Mouse (Mus musculus) heart, embryonic 14.5 days (tissue): ENCODE measurements around the gene Tldc1. TPM values are rescaled to one million over a fixed set of nuclear protein-coding genes. Genes with fewer than 3 reads are reported as not detected.
A peak's percentile ranks its signal among the peaks of the same experiment; 100 is the strongest.

Experiments
- ATAC-seq: fragments of 200-750 bp; cut with Nextera tagmentation; 2 replicates; pipeline ENCODE4 v1.8.0; 2017; ENCODE audit warnings: low read depth, moderate TSS enrichment; ENCODE audit not compliant: insufficient number of reproducible peaks, insufficient read depth, low FRiP score
- H3K27ac ChIP-seq, 2 experiments: fragments of 200-500 bp in 1 of 2; fragments of 300-500 bp in 1 of 2; sonication (generic) in 1 of 2; replicated peaks in 1 of 2; 2 replicates each; pipeline ENCODE4 v1.5.1; 2012 to 2014; ENCODE audit warnings: low read depth in 2 of 2, low read length in 2 of 2, control low read depth in 1 of 2, mild to moderate bottlenecking in 1 of 2, mixed read lengths in 1 of 2; ENCODE audit not compliant: control insufficient read depth in 1 of 2, insufficient read depth in 1 of 2
- H3K27me3 ChIP-seq: fragments of 300-500 bp; sonication (generic); 2 replicates; pipeline ENCODE4 v1.6.1; 2014; ENCODE audit warnings: mild to moderate bottlenecking, low read length, control low read depth; ENCODE audit not compliant: control insufficient read depth, insufficient read depth
- H3K36me3 ChIP-seq: fragments of 300-500 bp; sonication (generic); 2 replicates; pipeline ENCODE4 v1.6.1; 2014; ENCODE audit warnings: mild to moderate bottlenecking, control low read depth, low read length, mixed read lengths; ENCODE audit not compliant: control insufficient read depth, insufficient read depth
- H3K4me1 ChIP-seq, 2 experiments: fragments of 200-500 bp in 1 of 2; fragments of 300-500 bp in 1 of 2; sonication (generic) in 1 of 2; 2 replicates each; pipeline ENCODE4 v1.6.1; 2012 to 2014; ENCODE audit warnings: low read length in 2 of 2, control low read depth in 1 of 2, mixed read lengths in 1 of 2; ENCODE audit not compliant: control insufficient read depth in 2 of 2, insufficient read depth in 2 of 2
- H3K4me2 ChIP-seq: fragments of 300-500 bp; sonication (generic); 2 replicates; pipeline ENCODE4 v1.6.1; 2014; ENCODE audit warnings: mild to moderate bottlenecking, low read length
- H3K4me3 ChIP-seq, 2 experiments: fragments of 200-500 bp in 1 of 2; fragments of 300-500 bp in 1 of 2; sonication (generic) in 1 of 2; 2 replicates each; pipeline ENCODE4 v1.5.1; 2012 to 2014; ENCODE audit warnings: low read length in 2 of 2, mild to moderate bottlenecking in 2 of 2, control low read depth in 1 of 2, low read depth in 1 of 2, moderate library complexity in 1 of 2; ENCODE audit not compliant: control insufficient read depth in 1 of 2, insufficient read depth in 1 of 2
- H3K9ac ChIP-seq: fragments of 300-500 bp; sonication (generic); 2 replicates; pipeline ENCODE4 v1.6.1; 2014; ENCODE audit warnings: mild to moderate bottlenecking, low read length
- H3K9me3 ChIP-seq: fragments of 300-500 bp; sonication (generic); 2 replicates; pipeline ENCODE4 v1.6.1; 2016; ENCODE audit warnings: low read length, control low read depth; ENCODE audit not compliant: control insufficient read depth
- WGBS: fragments of 180-500 bp; shearing (Covaris S2); extraction: QIAGEN DNeasy Blood & Tissue Kit; methylation state at CpG from one replicate; pipeline ENCODE4 v1.1.7; 2014; 5-methylcytosine and 5-hydroxymethylcytosine counted together
- polyA plus RNA-seq: library from polyadenylated mRNA; unstranded; fragments of >200 nt; fragmentation: Nextera tagmentation; extraction: Ambion mirVana; gene quantifications from 2 replicates; pipeline ENCODE4 v1.2.1, GENCODE M21; 2014

Tldc1 gene
- polyA plus RNA-seq, 1 experiment from 2014 or later = 11.4 TPM

DNA sequence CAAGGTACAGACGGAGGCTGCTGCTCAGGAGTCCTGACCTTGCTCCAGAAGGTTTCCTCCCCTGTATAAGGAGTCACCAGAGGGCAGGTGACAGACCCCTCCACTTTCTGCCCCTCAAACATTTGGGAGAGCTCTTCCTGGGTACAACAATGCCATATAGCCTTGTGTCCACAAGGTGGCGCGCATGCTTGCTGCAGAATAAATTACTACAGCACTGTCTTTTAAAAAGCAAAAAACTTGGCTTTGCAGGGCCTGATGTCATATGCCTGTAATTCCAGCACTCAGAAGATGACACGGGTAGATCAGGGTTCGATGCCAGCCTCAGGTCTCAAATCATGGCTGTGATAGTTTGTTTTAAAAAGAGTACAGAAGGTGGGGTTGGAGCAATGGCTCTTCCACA lies 4.5 kb upstream of the Tldc1 start:
- Histone ChIP-seq H3K4me1 (peaks cover 12% of the 10 kb centered on the region in 2 experiments), H3K36me3 (no peaks in the 10 kb centered on the region), H3K27ac (no peak overlapping the region), H3K9me3 (no peaks in the 10 kb centered on the region), H3K4me2 (no peak overlapping the region), H3K27me3 (no peaks in the 10 kb centered on the region), H3K9ac (no peak overlapping the region), H3K4me3 (no peak overlapping the region)
- 5% methylated on average over 5 of the region's 5 CpGs for WGBS
- ATAC-seq = no peak

DNA sequence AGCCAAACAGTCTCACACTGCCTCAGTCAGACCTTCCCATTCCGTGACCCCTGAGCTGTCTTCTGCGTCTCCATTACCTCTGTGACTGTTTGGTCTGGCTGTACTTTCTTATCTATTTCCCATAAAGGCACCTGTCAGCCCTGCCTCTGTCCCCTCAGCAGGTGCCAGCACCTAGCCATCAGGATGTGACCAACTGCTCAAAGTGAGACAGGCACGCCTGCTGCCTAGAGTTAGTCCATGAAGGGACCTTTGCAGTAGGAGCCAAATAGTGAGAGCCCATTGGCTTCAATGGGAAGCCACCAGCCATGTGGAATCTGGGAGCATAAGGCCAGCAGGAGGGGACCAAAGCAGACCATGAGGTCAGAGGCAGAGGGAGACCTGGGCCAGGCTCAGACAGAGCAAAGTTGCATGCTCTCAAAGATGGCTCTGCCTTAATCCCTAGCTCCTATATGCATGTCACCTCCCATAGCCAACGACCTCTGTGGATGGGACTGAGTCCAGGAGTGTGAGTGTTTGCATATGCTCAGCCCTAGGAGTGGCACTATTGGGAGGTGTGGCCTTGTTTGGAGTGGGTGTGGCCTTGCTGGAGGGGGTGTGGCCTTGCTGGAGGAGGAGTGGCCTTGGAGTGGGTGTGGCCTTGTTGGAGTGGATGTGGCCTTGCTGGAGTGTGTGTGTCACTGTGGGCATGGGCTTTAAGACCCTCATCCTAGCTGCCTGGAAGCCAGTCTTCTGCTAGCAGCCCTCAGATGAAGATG lies 3.0 kb upstream of the Tldc1 start:
- H3K27me3 ChIP-seq = no peaks in the 10 kb centered on the region
- H3K4me1 ChIP-seq = peaks cover 17 to 24% of the 10 kb centered on the region in 2 experiments
- H3K9ac ChIP-seq = no peak overlapping the region
- no peaks in the 10 kb centered on the region for H3K36me3 ChIP-seq
- no peak overlapping the region for H3K27ac ChIP-seq
- H3K4me2 ChIP-seq = no peak overlapping the region
- no peak for ATAC-seq
- 51% methylated on average over 4 of the region's 4 CpGs for WGBS
- H3K4me3 ChIP-seq = no peak overlapping the region
- H3K9me3 ChIP-seq = no peaks in the 10 kb centered on the region

DNA sequence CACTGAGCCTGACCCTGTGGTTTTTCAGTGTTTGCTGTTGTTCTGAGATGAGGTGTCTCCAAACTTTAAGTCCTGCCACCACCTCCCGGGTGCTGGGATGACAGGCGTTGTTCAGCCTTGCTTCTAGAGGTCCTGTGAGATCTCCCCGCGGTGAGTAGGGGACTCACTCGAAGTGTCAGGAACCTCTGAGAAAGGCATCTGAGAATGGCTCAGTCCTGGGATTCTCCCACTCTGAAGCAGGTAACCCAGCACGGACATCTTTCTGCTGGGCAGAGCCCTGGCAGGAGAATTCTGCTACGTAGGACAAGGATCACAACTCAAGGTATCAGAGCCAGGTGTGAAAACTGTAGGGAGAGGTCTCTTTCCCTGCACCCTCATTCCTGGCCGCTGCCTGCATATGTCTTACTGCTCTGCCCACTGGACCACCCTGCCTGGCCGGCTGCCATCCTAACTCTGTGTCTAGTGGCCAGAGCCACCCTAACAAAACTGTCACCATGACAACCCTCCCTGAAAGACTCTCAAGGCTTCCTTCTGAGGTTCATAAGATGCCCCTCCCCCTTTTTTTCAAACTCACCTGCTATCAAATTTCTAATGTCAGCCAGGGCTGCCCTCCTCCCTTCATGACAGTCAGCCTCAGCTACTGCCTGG lies 2.3 kb upstream of the Tldc1 start:
- Histone ChIP-seq H3K4me3 (no peak overlapping the region), H3K27ac (no peak overlapping the region), H3K4me2 (no peak overlapping the region), H3K9me3 (no peaks in the 10 kb centered on the region), H3K27me3 (no peaks in the 10 kb centered on the region), H3K4me1 (peaks cover 17 to 24% of the 10 kb centered on the region in 2 experiments), H3K9ac (no peak overlapping the region), H3K36me3 (no peaks in the 10 kb centered on the region)
- 76% methylated on average over 9 of the region's 9 CpGs for WGBS
- no peak for ATAC-seq

DNA sequence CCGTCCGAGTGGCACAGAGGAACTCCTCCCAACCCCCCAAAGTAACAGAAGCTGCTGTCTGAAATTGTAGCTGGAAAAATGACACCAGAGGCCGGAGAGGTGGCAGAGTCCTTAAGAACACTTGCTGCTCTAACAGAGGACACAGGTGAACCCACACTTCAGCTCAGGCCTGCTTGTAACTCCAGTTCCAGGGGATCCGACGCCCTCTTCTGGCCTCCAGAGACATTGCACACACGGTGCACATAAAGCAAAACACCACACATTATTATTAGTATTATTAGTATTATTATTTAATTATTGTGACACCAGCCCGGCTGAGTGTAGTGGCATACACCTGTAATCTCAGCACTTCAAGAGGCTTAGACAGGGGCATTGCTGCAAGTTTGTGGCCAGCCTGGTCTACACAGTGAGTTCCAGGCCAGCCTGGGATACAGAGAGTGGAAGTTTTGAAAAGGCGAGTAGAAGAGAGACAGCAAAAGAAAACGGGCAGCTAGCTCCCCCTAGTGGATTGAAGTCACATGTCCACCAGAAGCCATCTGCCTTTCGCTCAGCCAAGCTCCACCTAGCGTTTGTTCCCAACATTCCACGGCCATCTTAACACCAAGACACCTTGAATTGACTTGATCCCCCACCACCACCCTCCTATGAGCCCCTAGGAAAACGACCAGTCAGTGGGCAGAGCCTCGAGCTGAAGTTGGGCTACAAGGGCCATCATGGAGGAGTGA lies 959 bp upstream of the Tldc1 start:
- H3K27ac ChIP-seq = peak overlapping the region in 1 of 2 experiments; percentile 64; a peak in 1 of 4 replicates
- H3K36me3 ChIP-seq = no peaks in the 10 kb centered on the region
- no peak overlapping the region for H3K4me3 ChIP-seq
- peak overlapping the region; percentile 91 for H3K4me2 ChIP-seq
- WGBS = 22% methylated on average over 14 of the region's 14 CpGs
- ATAC-seq = no peak
- H3K27me3 ChIP-seq = no peaks in the 10 kb centered on the region
- H3K9me3 ChIP-seq = no peaks in the 10 kb centered on the region
- H3K9ac ChIP-seq = no peak overlapping the region
- peaks cover 17 to 22% of the 10 kb centered on the region in 2 experiments for H3K4me1 ChIP-seq

DNA sequence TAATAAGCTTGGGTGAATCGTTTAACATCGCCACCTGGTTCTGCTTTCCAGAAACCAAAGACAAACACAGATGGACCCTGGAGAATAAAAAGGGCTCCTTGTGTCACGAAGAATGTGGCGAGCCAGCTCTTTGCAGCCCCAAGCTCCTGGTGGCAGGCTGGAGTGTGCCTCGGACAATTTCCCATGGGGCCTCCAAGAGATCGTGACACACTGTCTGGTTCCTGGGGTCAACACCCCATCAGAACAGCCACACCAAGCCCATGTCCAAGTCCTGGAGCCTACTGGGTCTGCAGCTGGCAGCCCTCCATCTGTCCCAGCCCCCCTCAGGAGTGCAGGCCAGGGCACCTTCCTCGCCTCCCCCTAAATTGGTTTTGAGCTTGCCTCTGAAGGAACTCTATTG lies 451 bp downstream of the Tldc1 start:
- Histone ChIP-seq H3K27me3 (no peaks in the 10 kb centered on the region), H3K9me3 (no peaks in the 10 kb centered on the region), H3K27ac (peak overlapping the region; percentile 54 to 80), H3K36me3 (peaks cover 5% of the 10 kb centered on the region; the same call in 1 of the 2 replicates), H3K4me2 (peak overlapping the region; percentile 91), H3K4me3 (peak overlapping the region; percentile 71 to 78), H3K4me1 (peaks cover 13 to 19% of the 10 kb centered on the region in 2 experiments), H3K9ac (peak overlapping the region; percentile 85)
- ATAC-seq = no peak
- WGBS = 21% methylated on average over 7 of the region's 7 CpGs

DNA sequence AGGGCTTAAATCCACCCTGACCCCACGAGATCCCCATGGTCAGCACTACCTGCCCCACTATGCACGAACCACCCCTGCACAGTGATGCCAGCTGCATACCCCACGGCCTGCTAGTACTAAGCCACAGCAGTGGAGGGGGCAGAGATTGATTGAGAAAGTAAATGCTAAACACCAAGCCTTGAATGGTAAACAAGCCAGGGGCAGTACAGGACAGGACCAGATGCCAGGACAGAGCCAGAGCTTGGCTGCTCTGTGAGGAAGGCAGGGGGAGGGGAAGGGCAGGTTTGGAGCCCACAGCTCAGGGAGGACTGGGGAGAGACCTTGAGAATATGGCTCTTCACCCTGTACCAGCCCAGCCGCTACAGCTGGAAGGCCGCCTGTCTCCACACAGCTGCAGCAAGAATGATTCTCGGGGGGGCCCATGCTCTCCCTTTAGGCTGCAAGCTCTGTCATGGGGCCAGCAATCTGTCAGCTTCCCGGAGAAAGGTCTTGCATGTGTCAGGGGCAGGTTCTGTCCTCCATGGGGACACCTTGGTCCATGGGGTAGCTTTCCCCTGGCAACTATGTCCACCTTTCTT lies 1.5 kb downstream of the Tldc1 start:
- ATAC-seq = no peak
- peaks cover 13 to 19% of the 10 kb centered on the region in 2 experiments for H3K4me1 ChIP-seq
- no peak overlapping the region for H3K27ac ChIP-seq
- H3K9me3 ChIP-seq = no peaks in the 10 kb centered on the region
- H3K4me2 ChIP-seq = 0 out of 2 replicates have a peak overlapping the region, but pooled peaks have one; percentile 91
- WGBS = 79% methylated on average over 7 of the region's 7 CpGs
- no peak overlapping the region for H3K4me3 ChIP-seq
- no peaks in the 10 kb centered on the region for H3K27me3 ChIP-seq
- H3K36me3 ChIP-seq = peaks cover 11% of the 10 kb centered on the region; the same call in 1 of the 2 replicates
- H3K9ac ChIP-seq = no peak overlapping the region

DNA sequence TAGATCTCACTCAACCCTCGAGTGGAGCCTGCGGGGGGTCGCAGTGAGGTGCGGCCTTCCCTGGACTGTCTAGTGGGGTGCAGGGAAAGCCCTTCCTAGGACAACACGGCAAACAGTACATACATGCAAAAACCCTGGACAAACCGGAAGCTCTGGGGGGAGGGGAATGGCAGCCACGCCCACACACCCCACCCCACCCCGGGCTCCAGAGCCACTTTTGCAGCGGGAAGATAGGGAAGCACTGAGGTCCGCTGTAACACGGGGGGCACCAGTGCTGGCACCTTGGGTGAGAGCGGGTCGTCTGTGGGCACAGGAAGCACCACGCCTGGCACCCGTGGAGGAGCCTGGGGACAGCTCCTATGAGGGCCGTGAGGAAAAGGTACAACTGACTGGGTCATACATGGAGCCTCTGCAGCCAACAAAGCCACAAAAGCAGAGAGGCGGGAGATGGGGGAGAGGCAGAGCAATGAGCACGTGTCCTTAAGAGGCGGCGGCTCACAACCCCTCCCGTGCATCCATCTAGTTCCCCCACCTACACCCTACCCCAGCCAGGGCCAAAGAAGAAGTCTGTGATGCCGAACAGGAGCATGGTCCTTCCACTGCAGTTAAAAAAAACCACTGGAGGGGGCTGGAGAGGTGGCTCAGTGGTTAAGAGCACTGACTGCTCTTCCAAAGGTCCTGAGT lies 12.3 kb downstream of the Tldc1 start:
- Histone ChIP-seq H3K4me3 (no peak overlapping the region), H3K36me3 (peaks cover 69% of the 10 kb centered on the region), H3K9me3 (no peaks in the 10 kb centered on the region), H3K4me2 (no peak overlapping the region), H3K9ac (no peak overlapping the region), H3K27ac (no peak overlapping the region), H3K4me1 (peaks cover 2 to 5% of the 10 kb centered on the region in 2 experiments; a peak in 1 of 4 replicates), H3K27me3 (no peaks in the 10 kb centered on the region)
- WGBS = 73% methylated on average over 22 of the region's 22 CpGs
- no peak for ATAC-seq
